Mouse (Mus musculus): Measurements from ENCODE around the gene Pygl. TPM values are rescaled to one million over a fixed set of nuclear protein-coding genes. Genes with fewer than 3 reads are reported as not detected.
"Not testable (repeated sequence)": the region's sequence is repeated elsewhere in the genome, so short reads cannot be mapped to it uniquely, and the experiment has no call there.

Pygl gene
- polyA plus RNA-seq, 1 experiment from 2014 or later = 14.4 TPM

DNA sequence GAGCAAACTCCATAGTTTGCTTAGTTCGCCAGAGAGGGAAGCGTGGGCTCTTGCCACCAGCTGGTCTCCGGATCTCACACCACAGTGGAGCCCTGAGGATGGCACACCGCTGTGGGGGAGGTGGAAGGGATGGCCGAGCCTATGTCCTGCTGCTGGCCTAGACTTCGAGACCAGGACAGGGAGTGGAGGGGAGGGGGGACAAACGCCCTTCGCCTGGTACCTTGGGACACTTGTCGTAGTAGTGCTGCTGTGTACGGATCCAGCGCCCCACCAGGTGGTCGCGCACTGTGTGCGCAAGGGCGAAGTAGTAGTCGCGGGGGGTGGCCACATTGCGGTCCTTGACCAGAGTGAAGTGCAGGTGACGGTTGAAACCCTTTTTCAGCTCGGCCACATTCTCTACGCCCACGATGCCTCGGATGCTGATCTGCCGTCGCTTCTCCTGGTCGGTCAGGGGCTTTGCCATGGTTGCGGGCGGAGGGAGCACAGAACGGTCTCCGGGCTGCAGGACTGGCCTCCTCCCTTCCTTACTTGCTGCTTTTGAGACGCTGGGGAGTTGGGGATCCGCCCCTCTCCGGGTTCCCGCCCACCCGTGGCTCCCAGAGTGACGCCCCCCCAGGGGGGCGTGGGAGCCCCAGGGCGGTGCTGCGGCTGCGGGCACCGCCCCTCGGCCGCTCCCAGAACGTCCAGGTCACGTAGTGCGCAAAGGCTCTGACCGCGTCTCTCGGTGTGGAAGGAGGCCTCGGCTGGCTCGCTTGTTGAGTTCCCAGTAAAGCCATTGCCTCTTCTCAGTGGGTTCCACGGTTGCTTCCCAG is 4.0 kb downstream of the Pygl start:
- DNase-seq (ENCODE audit: low spot score) = peak; percentile 58

DNA sequence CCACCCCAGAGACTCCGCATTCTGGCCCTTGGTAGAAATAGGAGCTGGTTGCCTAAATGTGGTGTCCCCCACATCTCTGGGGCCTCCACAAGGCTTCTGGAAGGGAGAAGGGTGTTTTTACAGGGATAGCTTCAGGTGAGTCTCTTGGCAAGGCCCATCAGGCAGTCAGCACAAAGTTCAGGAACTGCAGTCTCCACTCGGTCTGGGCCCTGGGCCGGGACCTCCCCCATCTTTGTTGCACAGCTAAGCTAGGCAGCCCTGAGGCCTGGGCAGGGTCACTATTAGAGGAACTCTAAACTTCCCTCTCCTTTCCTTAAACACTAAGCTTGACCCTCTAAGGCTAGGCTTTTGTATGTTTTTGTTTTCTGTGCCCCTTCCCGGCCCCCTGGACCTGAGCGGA is 4.6 kb downstream of the Pygl start:
- no peak for DNase-seq (ENCODE audit: low spot score)

DNA sequence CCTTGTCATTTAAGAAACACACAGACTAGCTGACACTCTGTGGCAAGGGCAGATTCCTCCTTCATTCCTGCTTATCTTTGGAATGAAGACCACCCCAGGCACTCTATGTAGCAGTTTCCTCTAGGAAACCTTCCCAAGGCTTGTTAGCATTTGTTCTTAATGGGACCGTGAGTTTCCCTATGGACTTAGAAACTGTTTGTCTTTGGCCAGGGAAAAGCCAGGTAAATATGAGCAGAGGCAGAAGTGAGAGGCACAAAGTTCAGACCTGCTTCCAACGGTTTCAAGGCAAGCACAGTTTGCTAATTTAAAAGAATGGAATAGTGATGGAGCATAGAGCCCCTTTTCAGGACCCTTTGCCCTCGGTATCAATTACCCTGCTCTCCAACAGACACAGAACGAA is 8.0 kb downstream of the Pygl start:
- no peak for DNase-seq (ENCODE audit: low spot score)

DNA sequence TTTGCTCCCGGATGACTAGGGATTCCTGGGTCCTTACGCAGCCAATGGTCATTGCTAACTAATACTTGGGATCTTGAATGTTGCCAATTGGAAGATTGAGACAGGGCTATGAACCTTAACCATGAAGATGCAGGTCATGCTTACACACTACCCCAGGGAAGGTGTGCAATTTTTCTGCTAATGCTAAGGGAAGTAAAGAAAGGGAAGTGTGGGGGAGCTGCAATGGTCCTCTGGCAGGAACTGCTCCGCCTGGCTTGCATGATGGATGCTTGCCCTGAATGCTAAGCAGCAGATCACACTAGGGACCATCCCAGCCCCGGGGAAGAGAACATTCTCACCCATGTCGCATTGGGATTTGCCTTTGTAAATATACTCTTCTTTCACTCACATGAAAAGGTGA is 9.9 kb downstream of the Pygl start:
- no peak for DNase-seq (ENCODE audit: low spot score)

DNA sequence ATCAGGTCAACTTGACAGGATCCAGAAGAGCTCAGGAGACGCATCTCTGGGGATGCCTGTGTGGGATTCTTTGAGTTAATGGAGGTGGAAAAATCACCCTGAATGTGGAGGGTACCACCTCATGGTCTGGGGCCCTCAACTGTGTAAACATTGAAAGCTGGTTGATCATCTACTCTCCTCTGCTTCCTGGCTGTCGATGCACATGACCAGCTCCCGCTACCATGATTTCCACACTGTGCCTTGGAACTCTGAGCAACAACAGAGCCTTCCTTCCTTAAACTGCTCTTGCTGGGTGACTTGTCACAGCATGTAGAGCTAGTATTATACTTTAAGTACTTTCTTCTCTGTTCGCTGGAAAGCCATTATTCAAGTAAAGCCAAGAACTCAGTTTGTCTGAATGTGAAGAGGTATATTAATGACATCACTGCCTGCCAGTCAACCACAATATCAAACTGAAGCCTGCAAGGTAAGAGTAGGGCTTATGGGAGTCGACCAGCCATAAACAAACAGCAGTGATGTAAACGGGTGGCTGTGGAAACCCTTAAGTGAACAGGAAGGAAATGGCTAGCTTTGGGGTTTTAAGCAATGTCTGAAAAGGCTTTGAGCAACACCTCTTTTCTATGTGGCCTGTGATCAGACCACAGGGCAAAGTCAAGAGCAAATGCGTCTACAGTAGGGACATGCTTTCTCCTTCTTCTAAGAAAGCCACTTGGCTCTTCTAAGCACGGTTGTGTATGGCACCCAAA is 12.3 kb downstream of the Pygl start:
- peak; percentile 26 for DNase-seq (ENCODE audit: low spot score)

DNA sequence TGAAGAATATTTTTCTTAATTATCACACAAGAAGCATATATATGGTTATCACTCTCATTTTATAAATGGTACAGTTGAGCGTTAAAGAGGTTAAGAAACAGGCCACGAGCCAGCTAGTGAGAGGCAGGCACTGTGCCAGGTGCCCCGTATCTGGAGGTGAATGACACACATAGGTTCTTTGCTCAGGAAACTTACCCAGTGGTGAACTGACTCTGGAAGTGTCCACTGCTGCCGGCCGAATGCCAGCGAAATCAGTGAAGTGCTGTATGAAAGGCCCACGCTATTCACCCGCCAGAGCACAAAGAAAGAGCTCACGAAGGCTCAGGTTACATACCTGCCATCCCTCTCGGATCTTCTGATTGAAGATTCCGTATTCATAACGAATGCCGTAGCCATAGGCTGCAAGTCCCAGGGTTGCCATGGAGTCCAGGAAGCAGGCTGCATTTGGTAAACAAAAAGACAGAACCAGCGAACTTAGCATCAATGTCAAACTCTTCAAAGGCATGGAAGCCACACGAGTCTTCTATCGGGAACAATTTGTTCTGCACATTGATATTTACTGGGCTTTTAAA is 15.0 kb downstream of the Pygl start:
- DNase-seq (ENCODE audit: low spot score) = no peak

DNA sequence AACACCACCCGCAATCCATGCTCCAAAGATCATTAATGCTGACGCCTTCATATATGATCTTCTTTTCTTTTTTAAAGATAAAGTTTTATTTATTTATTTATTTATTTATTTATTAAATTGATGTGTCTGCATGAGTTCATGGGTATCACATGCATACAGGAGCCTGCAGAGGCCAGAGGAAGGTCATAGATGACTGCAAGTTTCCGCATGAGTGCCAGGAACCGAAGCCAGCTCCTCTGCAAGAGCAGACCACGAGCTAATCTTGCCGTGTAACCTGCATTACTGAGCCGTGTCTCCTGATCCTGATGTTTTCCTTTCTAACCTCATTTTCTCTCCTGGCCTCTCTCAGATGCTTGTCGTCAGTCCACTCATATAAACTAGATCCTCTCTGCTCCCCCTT is 17.0 kb downstream of the Pygl start:
- DNase-seq (ENCODE audit: low spot score) = no peak

DNA sequence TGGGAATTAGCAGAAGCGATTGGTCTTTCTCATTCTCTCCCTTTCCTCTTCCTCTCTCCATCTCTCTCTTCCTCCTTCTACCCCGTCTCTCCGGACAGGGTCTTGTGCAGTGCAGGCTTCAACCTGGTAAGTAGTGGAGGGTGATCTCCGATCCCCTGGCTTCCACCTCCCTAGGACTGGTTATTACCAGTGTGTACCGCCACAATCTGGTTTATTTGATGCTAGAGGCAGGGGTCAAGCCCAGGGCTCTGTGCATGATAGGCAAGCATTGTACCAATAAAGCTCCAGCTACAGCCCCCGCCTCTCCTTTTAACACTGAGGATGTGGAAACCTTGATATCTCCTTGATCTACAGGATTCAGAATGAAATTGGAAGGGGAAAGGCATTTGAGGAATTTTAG is 17.7 kb downstream of the Pygl start:
- no peak for DNase-seq (ENCODE audit: low spot score)

DNA sequence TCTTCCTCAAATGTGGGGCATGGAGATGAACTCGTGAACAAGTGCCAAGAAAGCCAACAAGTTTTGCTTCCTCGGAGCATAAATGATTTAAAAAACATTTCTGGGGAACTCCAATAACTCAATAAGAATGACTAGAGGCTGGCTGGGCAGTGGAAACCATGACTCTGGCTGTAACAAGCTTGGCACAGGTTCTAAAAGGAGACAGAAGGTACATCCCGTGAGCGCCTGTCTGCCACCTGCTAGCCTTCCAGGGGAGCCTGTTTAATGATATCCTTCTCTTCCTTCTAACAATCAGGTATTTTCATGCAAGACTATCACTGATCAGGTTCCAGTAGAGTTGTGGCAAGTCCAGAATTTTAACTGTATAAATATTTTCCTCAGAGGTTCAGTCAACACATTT is 18.8 kb downstream of the Pygl start:
- DNase-seq (ENCODE audit: low spot score) = no peak

DNA sequence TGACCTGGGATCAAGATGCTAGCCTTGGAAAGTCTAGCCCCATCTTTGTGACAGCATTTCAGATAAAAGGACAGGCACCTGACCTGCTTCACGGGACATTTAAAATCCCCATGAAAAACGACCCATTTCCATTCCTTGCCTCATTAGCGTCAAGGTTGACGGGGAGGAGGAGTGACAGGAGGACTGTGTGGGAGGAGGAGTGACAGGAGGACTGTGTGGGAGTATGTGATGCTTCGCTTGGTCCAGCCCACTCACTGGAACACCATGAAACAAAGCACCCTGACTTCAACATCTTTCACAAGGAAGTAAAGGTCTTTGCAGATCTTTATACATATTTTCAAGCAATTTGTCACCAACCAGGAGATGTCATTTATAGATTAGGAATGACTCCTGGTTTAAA is 23.1 kb downstream of the Pygl start:
- DNase-seq (ENCODE audit: low spot score) = no peak

DNA sequence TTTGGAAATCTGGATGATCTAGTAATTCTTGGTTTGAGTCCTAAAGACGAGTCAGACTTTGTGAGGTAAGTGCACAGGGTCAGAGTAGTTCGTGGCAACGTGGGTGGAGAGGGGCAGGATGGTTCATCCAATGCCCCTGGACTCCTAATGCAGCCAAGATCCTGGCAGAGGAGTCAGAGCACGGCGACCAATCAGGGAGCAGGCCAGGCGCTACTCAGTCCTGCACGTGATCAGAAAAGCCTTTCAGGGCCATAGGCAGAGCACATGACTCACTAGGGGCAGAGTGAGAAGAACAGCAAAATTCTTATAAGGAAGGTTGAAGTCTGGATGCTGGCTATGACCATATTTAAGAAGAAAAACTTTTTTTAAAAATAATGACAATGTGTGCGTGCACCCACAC is 26.9 kb downstream of the Pygl start:
- DNase-seq (ENCODE audit: low spot score) = no peak

DNA sequence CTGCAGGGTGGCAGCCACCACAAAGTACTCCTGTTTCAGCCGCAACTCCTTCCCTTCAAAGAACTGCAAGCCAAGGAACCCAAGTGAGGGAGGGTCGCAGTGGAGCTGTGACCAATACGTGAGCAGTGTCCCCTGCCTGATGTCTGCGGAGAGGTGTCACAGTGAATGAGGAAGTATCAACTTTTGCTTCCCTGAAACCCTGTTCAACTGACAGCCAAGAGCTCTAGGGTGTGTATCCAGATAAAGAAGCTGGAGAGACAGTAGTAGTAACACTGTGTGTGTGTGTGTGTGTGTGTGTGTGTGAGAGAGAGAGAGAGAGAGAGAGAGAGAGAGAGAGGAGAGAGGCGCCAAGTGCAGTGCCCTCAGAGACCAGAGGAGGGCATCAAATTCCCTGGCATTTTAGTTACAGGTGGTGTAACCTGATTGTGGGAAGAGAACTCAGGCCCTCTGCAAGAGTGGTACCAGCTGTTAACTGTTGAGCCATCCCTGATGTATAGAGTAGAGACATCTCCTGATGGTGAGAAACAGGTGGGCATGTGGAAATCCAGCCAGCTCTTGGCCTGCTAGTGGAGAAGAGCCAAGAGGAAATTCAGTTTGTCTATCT is 29.3 kb downstream of the Pygl start:
- DNase-seq (ENCODE audit: low spot score) = no peak

DNA sequence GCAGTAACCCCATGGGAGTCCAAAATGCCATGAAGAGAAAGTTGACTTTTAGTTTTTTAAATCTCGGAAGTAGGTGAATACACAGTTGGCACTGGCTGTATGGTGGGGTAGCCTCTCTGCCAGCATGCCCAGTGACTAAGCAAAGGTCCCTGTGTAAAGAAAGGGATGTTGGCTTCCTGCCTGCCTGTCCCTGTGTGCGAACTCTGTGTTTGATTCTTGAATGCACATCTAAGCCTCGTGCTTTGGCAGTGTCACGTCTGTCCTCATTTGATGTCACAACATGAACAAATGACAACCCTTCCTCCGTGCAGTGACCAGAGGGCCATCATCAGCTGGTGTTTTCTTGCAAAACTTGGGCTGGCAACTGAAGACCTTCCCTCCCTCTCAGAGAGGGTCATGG is 34.9 kb downstream of the Pygl start:
- no peak for DNase-seq (ENCODE audit: low spot score)

DNA sequence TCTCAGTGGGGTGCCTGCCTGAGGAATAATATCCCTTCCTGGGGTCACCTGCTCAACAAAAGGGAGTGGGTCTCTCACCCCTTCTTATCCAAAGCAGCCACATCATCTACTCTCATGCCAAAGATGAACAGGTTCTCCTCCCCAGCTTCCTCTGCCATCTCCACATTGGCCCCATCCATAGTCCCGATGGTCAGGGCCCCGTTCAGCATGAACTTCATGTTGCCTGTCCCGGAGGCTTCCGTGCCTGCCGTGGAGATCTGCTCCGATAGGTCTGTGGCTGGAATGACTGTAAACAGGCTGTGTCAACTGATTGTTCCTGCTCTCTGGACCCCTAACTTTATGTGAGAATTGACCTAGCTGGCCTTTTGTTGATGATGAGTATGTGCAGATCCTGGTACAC is 35.9 kb downstream of the Pygl start:
- DNase-seq (ENCODE audit: low spot score) = no peak

DNA sequence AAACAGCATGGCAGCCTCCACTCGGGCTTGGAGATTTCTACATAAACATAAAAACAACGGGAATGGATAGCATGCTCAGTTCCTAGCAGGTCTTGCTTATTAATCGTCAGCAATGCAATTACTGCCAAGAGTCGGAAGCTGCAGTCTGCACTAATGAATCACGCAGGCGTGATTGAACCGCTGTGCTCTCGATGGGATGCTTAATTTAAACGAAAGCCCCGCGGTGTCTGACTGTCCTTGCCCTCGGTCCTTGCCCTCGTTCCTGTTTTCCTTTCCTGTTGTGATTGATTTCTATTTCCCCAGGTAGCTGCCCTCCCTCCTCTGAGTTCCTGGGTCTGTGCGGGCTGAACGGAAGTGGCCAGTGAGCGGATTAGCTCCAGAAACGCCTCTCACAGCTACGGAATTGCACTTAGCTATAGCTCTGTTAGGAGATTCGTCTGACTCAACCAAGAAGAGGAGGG is 39.0 kb downstream of the Pygl start:
- no peak for DNase-seq (ENCODE audit: low spot score)

DNA sequence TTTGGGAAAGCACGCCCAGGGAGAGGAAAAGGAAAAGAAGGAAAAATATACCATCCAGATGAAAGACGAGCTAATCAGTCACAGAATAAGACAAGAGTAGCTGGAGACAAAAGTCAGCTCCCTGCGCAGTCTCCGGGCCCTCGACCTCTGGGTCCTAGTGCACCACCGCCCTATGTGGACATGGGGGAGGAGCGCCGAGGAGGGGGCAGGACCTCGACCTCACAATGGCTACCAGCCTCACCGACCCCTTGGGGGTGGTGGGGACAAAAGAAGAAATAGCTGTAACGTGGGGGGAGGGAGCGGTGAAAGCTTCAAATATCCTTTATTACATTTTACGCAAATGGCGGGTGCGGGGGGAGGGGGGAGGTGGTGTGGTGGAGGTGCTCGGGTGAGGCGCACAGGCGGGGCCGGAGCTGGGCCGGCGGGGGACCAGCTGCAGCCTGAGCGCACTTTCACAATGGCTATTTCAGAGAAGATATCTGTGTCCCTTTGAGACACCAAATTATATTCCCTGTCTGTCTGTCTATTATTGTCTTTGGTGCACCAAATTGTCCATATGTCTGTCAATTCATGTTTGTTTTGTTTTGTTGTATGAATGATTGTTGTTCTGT is 47.0 kb downstream of the Pygl start:
- DNase-seq (ENCODE audit: low spot score) = no peak

DNA sequence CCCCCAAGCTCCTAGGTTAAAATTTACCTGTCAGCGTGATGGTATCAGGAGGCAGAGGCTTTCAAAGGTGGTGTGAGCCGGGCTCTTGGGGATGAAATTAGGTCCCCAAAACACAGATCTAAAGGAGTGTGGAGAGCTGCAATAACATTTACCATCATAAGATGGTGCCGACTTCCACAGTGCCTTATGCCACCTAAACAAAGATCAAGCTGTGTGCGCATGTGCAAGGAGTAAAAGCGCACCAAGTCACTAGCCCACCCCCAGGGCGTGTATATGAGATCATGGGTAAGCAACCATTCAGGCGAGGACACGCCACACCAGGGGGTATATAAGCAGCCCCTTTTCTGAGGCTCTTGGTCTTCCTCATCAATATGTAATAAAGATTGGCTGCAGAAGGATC is 47.8 kb downstream of the Pygl start:
- not testable (repeated sequence) for DNase-seq (ENCODE audit: low spot score)

DNA sequence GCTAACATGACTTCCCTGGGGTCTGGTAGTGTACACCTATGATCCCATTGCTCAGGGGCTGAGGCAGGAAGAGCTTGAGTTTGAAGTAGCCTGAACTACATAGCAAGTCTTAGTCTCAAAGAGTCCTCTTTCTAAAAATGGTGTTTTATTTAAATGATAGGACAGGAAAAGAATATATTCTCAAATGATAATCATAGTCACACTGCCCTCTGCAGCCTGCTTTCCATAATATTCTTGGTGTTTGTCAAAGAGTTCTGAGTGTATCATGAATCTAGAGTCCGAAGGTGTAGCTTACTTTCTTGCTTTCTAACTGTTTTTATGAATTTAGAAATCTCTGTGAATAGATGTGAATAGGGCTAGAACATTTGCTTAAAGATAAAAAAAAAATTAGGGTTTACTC is 61.3 kb downstream of the Pygl start:
- no peak for DNase-seq (ENCODE audit: low spot score)

DNA sequence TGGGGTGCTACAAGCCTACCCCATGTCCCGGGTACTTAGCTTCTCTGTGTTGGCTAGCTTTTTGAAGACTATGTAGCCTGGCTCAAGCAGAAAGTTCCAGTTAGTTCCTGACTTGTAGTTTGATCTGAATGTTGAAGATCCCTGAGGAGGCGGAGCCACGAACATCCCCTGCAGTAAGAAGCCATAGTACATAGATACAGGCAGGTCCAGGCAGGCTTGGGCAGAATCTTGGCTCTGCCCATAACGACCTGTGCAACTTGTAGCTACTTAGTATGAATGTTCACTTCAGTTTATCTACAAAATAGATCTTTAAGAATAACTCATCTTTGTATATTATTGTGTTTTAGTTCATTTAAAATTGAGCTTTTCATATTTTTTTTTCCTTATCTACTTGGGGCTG is 63.3 kb downstream of the Pygl start:
- no peak for DNase-seq (ENCODE audit: low spot score)

DNA sequence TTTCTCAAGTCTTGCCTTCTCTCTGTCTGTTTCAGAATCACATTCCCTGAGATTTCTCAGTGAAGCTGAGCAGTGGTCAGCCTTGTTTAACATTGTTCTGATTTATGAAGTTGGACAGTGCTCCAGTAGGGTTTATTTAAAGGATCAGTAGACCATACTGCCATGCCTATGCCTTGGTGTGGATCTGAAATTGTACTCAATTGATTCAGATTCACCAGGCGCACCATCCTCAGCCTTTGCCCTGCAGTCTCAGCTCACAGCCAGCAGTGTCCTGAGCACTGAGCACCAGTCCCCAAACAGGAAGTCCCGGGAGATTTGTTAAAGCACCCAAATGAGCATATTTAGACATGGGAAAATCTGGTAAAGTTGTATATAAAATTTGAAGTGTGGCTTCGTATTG is 66.5 kb downstream of the Pygl start:
- no peak for DNase-seq (ENCODE audit: low spot score)

DNA sequence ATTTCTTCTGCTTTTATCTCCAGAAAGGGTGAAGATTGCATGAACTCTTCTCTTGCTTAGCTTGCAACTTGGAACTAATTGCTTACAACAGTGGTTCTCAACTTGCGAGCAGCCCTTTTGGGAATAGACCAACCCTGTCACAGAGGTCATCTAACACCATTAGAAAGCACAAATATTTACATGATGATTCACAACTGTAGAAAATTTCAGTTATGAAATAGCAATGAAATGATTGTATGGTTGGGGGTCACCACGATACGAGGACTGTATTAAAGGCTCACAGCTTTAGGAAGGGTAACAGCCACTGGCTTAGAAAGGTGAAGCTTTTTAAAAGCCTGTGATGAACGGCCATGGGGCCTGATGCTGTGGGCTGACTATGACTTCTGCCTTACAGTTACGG is 70.2 kb downstream of the Pygl start:
- DNase-seq (ENCODE audit: low spot score) = no peak
